Mouse (Mus musculus) cerebellum, adult 18-20 months (tissue): ENCODE data around the gene Xpnpep2.

Experiments used
- DNase-seq, 2 experiments: peaks; one replicate each; pipeline ENCODE4 v3.0.0; 2021

Gene Xpnpep2

DNA sequence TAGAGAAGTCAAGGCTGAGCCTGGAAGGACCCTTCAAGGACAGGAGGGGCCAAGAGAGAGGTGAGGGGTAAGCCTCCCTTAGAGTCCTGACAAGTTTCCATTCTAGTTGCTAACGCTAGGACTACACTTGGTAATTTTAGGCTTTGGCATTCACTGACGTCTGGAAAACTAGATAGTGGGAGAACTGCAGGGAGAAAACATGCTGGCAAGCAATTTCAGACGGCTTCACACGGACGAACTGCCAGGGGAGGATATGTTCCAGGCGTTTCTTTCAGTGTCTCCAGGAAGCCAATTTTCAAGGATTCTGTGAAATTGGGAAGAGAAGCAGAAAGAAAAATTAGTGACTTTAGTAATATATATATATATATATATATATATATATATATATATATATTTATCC is 73.3 kb downstream of the Xpnpep2 start:
- DNase-seq: no peak

- DNase-seq: no peak
Observed at GRCm38 (mm10) chrX:48184703-48185102, 76.2 kb downstream of the Xpnpep2 start.
